Mouse (Mus musculus) embryo, embryonic 11 days (tissue): ENCODE data around the gene Cmip.

Source experiments
- DNase-seq: peaks from one replicate; pipeline ENCODE4 v3.0.0-alpha.2; 2015

Cmip gene

GRCm38 (mm10) chr8:117472332-117472731 is 215.5 kb downstream of the Cmip start:
- no peak for DNase-seq

- peak; percentile 93 for DNase-seq
Observed at GRCm38 (mm10) chr8:117474944-117475343, 218.1 kb downstream of the Cmip start.

GRCm38 (mm10) chr8:117475819-117476218 is 219.0 kb downstream of the Cmip start:
- DNase-seq, result no peak

DNA sequence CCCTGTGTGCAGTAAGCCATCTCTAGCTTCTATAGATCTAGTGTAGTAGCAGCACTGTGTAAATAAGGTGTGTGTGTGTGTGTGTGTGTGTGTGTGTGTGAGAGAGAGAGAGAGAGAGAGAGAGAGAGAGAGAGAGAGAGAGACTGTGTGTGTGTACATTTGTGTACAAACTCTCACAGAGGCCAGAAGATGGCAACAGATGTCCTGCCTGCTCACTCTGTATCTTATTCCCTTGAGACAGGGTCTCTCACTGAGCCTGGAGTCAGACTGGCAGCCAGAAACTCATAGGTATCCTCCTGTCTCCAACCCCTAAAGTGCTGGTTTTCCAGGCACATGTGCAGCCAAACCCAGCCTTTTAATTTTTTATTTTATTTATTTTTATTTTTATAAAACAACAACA is 221.2 kb downstream of the Cmip start:
- no peak for DNase-seq

GRCm38 (mm10) chr8:117479996-117480395 is 223.1 kb downstream of the Cmip start:
- no peak for DNase-seq

DNA sequence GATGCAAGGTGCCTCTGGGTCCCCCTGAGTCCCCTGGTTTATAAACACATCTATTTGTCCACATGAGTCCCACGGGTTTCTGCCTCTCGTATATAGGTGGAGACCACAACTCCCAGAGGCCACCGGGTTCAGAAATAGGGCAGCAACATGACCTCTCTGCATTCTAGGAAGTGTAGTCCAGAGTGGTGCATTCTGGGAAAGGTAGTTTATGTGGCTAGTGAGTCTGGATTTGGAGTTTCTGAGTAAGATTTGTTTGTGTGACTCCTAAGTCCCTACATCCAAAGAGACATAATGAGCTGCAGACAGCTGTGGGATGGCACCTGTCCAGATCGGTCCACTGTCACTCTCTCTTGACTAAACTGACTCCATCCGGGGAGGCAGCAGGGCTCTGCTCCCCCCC is 223.7 kb downstream of the Cmip start:
- peak; percentile 40 for DNase-seq

DNA sequence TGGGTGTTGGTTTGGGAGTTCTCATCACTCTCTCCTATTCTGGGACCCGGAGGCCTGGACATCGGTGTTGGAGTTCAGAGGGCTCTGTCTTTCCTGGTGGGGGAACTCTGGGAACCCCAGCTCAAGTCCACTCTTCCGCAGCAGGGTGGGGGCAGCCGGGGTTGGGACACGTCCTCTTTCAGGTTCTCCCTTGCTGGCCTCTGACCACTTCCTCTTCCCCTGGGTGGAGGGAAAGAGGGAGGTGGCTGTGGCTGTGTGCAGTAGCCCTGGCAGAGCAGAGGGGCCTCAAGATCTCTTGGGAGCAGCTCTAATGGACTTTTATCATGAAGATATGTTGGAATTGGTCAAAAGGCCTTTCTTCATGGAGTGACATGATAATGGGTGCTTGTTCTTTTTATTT is 225.0 kb downstream of the Cmip start:
- no peak for DNase-seq

GRCm38 (mm10) chr8:117484731-117485130 is 227.9 kb downstream of the Cmip start:
- no peak for DNase-seq

DNA sequence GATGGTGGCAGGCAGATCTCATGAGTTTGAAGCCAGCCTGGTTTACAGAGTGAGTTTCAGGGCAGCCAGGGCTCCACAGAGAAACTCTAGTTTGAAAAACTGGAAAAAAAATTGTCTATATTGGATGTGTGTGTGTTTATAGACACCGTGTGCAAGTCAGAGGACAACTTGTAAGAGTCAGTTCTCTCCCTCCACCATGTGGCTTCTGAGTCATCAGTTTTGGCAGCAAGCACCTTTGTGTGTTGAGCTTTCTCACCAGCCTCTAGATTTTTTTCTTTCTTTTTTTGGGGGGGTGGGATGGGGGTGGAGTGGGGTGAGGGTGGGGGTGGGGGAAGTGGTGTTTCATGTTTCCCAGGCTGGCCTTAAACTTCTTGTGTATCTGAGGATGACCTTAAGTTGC is 228.5 kb downstream of the Cmip start:
- no peak for DNase-seq

GRCm38 (mm10) chr8:117488246-117489005 is 231.6 kb downstream of the Cmip start:
- no peak for DNase-seq

DNA sequence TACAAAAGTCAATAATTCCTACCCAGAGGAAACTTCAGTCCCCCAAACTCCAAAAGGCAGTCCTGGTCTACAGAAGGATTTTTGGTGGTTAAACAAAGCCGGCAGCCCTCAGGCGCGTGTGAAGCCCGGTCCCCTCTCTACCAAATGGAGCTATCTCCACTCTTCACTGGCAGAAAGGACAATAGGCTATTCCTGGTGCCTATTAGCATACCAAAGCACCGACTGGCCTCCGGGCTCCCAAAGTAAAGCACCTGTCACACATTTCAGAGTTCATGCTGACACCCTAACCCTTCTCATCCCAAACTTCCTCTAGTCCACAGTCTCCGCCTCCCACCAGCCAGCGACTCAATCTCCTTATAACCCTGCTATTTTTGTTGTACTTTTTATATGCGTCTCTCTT is 236.7 kb downstream of the Cmip start:
- no peak for DNase-seq

DNA sequence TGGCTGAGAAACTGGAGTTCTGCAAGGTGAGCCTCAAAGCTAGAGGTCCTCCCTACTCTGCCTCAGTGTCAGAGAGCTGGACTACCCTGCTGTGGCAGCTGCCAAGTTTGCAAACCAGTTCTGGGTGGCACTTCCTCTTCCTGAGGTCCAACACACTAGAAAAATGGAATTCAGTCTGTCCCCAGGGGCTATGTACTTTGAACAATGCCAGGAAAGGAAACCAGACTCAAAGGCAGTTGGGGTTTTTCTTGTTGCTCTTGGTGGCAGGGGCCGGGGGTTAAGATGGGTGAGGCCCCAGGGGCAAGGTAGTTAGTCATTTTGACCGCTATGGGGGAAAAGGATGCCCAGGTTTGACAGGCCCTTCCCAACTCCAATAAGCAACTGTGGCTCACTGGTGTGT is 238.0 kb downstream of the Cmip start:
- DNase-seq, result no peak

DNA sequence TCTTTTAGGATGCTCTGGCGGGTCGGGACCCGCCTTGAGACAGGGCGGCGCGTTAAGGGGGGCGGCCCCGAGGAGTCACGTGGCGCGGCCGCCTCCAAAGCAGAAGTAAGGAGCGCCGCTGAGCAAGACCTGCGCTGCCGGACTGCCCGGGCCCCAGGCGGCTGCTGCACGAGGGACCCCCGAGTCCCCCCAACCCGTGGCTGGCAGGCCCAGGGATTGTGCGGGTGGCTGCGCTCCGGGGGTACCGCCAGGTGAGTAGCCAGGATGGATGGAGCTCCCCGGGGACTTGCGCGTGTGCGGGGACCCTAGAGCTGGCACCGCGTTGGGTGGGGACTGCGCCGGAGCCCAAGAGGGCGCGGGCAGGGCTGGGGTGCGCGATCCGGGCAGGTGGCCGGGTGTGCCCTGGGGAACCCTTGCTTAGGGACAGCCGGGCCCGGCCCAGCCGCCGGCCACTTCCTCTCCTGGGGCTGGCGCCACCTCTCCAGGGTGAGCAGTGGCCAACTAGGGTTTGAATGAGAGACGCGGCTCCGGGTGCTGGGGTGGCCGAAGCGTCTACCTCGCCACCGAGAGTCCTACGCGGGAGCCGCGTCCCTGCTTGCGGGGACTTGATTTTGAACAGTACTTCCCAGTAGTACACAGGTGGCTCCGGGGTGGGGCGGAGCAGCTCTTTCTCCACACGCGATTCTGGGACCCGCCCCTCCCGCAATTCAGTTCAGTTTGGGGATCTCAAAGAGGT is 241.5 kb downstream of the Cmip start, which contains the start of gene Plcg2:
Gene Plcg2 (plus strand): TSS at position 113 of the 736 bp plus-strand sequence.
- DNase-seq, result peak; percentile 75

DNA sequence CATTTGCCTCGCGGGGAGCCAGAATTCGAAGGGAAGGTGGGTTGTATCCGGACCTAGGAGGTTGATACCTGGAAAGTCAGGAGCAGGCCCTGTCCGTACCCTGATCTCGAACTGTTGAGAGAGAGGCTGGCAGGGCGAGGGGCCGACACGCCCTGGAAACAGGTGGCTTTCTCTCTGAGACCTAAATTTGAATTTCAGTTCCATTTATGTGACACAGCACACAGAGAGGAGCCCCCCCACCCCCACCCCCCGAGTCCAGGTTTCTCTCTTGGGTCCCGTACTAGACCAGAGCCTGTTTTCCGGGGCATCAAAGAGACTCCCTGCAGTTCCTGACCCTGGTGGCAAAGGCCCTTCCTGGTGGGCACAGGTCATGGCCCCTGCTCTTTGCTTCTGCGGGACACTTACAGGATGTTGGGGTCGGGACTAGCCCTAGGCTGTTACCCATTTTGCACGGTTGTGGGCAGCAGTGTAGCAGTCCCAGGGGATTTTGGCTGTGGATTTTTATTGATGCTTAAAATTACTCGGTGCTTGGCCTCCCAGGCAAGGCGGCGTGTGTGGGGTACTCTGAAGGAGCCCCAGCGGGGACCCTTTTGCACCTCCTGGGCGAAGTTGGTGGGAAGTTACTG is 242.2 kb downstream of the Cmip start:
- peak; percentile 39 for DNase-seq

DNA sequence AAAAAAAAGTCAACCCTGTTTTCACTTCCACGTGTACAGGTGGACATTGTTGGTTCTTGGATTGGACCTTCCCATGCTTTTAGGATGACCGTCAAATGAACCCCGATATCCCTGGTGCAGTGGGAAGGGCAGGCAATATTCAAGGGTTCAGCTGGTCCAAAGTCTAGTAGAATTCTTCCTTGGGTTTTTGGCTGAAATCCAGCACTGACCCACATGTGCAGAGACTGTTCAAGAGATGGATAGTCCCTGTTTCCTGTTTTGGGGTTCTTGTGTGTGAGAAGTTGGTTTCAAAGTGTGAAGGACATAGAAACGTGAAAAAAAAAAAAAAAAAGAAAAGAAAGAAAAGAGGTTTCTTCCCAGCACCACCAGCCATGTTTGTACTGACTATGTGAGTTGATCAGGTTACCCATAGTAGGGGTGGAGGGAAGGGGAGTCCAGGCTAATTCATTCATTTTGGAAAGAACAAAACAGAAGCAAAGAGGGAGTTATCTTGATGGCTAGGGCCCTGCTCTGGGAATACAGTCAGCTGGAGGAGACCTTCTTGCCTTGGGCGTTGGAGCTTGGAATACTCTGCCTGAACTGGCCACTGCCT is 243.5 kb downstream of the Cmip start:
- no peak for DNase-seq

DNA sequence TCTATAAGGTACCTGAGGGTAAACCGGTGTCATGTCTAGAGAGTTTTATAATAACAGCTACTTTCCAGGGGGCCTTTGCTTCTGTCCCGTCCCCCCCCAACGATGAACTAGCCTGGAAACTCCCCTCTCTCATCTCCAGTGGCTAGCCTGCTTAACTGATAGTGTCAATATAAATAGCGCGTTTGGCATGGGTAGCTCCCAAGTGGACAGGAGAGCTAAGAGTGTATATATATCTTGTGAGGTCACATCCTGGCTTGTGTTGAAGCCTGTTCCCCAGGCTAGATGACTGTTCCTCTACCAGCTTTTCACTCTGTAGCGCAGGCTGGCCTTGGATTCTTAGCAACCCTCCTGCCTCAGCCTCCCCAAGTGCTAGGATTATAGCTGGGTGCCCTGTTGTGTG is 244.5 kb downstream of the Cmip start:
- DNase-seq, result no peak

GRCm38 (mm10) chr8:117503405-117504069 is 246.7 kb downstream of the Cmip start:
- DNase-seq, result no peak

DNA sequence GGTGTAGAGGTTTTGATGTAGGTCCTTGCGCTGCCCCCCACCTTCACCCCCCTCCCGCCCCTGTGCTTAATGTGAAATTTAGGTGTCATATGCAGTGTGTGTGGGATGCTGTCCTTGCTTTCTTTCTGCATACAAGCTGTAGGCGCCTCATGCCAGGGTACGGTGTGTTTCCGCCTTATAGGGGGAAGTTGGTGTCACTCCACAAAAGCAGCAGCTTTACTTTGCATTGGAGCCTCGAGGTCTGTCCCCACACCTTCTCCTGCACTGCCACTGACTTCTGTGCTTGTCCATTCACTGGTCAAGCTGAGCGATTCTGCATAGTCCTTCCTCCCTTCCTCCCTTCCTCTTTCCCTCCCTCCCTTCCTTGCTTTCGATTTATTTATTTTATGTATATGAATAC is 250.8 kb downstream of the Cmip start:
- DNase-seq, result no peak
